Mouse (Mus musculus): ENCODE data around the gene Lypd3. TPM values are rescaled to one million over a fixed set of nuclear protein-coding genes. Genes with fewer than 3 reads are reported as not detected.

The Lypd3 gene
- total RNA-seq, 2 experiments from 2014 or later: 0.20 to 0.63 TPM

DNA sequence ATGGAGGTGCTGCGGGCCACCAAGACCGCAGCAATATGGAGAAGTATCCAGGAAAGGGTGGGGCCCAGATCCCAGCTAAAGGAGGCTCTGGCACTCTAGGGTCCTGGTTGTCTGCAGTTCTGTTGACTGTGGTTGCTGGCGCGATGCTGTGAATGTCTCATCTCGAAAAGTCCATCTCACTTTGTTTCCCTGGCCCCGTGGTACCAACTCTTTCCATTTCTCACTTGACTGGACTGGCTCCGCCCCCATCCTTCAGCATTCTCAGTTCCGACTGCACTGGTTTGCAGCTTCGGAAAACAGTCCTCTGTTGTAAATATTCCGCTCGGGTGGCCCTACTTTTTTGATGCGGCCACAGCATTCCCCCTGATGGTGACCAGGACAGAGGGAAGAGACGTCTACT lies 4.1 kb downstream of the Lypd3 start:
- Histone ChIP-seq H3K4me3 (no peak overlapping the region), H3K27ac (no peak overlapping the region)
- intact Hi-C loops (cut with DNase I): no loop called here
- DNase-seq (ENCODE audit: extremely low spot score in 1 of 2, low spot score in 2 of 2): no peak
- no peak for TF ChIP-seq CTCF (IDR thresholded peaks at IDR 0.05)

DNA sequence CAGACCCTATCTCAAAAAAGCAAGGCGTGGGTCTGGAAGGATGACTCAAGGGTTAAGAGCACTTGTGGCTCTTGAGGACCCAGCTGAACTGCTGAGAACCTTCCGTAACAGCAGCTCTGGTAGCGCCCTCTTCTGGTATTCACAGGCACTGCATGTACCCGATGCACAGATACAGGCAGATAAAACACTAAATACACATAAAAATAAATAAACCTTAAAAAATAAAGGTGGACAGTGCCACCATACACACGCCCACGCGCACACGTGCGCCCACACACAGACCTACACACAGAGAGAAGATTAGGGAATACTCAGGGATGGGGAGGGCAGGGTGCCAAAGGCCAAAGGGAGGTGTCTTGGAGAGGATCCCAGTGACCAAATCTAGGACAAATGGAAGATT lies 6.1 kb downstream of the Lypd3 start:
- H3K27ac ChIP-seq: no peak overlapping the region
- no peak for DNase-seq (ENCODE audit: extremely low spot score in 1 of 2, low spot score in 2 of 2)
- peak; percentile 69 for TF ChIP-seq CTCF (IDR thresholded peaks at IDR 0.05)
- H3K4me3 ChIP-seq: no peak overlapping the region
- intact Hi-C loops (cut with DNase I): loop anchor here (1.0 kb wide), 1 partner anchor 41 kb away; no protein-coding TSS in a partner anchor

DNA sequence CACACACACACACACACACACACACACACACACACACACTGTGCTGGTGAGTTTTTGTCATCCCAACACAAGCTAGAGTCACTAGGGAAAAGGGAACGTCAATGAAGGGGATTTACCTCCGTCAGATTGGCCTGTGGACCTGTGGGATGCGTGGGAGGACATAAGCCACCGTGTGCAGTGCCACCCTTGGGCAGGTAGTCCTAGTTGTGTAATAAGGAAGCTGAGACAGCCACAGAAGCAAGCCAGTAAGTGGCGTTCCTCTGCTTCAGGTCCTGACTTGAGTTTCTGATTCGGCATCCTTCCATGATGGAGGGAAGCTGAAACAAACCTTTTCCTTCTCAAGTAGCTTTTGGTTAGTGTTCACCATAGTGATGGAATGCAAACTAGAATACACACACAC lies 8.1 kb downstream of the Lypd3 start:
- no peak overlapping the region for H3K27ac ChIP-seq
- DNase-seq (ENCODE audit: extremely low spot score in 1 of 2, low spot score in 2 of 2): no peak
- TF ChIP-seq CTCF (IDR thresholded peaks at IDR 0.05): no peak
- no peak overlapping the region for H3K4me3 ChIP-seq
- intact Hi-C loops (cut with DNase I): no loop called here

GRCm38 (mm10) chr7:24644996-24645395 lies 8.6 kb downstream of the Lypd3 start:
- intact Hi-C loops (cut with DNase I): no loop called here
- TF ChIP-seq CTCF (IDR thresholded peaks at IDR 0.05): no peak
- no peak for DNase-seq (ENCODE audit: extremely low spot score in 1 of 2, low spot score in 2 of 2)

DNA sequence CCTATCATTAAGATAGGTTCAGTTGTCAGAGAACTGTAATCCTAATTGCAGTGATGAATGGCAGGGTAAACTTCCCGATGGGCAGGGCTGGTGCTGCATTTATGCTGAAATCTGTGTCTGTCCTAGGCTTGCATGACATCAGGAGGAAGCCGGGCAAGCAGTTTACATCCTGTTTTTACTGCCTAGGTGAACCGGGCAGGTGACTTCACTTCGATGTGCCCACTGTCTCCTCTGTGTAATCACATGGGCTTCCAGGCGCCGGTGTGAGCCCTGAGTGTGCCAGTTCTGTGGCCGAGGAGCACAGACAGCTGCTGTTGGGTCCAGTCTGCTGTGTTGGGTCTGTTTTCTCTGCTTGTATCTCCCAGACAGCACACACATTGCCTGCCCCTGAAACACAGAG lies 10.1 kb downstream of the Lypd3 start:
- DNase-seq (ENCODE audit: extremely low spot score in 1 of 2, low spot score in 2 of 2): no peak
- intact Hi-C loops (cut with DNase I): no loop called here
- H3K4me3 ChIP-seq: no peak overlapping the region
- no peak overlapping the region for H3K27ac ChIP-seq
- no peak for TF ChIP-seq CTCF (IDR thresholded peaks at IDR 0.05)

More at GRCm38 (mm10) chr7:24644996-24645395, 8.6 kb downstream of the Lypd3 start:
- no peak overlapping the region for H3K27ac ChIP-seq
- no peak overlapping the region for H3K4me3 ChIP-seq

GRCm38 (mm10) chr7:24653681-24654080 lies 17.3 kb downstream of the Lypd3 start:
- intact Hi-C loops (cut with DNase I): loop anchor here (2.0 kb wide), 1 partner anchor 53 kb away; no protein-coding TSS in a partner anchor
- no peak overlapping the region for H3K27ac ChIP-seq
- no peak overlapping the region for H3K4me3 ChIP-seq
- TF ChIP-seq CTCF (IDR thresholded peaks at IDR 0.05): peak; percentile 92
- DNase-seq (ENCODE audit: extremely low spot score in 1 of 2, low spot score in 2 of 2): peak in 1 of 2 experiments; percentile 31

DNA sequence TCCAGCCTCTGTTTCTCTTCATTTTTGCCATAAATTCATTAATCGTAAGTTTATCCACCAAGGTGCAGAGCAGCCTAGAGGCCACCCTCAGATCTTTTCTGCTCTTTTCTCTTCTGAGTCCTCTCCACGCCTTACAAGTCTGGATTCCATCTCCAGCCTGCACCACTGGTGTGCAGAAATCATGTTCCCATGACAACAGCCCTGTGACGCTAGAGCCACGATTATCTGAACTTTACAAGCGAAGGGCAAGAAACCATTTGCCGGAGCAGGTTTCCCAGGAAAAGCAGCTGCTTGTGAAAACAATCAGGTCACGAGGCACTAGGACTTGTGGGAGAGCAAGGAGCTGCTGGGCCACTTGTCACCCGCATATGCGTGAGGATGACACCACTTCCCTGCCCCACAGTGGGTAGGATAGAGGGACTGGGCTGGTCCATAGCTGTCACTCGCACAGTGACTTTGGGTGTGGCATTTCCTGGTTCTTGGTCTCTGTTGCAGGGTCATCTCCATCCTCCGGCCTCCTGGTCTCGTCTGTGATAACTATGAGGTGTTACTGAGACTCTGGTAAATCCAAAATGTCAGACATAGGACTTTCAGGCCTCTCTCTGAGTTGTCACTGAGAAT lies 23.5 kb downstream of the Lypd3 start:
- DNase-seq (ENCODE audit: extremely low spot score in 1 of 2, low spot score in 2 of 2): peak in 1 of 2 experiments; percentile 15
- Histone ChIP-seq H3K27ac (no peak overlapping the region), H3K4me3 (no peak overlapping the region)
- no peak for TF ChIP-seq CTCF (IDR thresholded peaks at IDR 0.05)
- intact Hi-C loops (cut with DNase I): loop anchor here (10.0 kb wide), 2 partner anchors 115 to 185 kb away; partner anchors contain the start of genes Pinlyp and Xrcc1

GRCm38 (mm10) chr7:24661118-24661904 lies 25.0 kb downstream of the Lypd3 start:
- TF ChIP-seq CTCF (IDR thresholded peaks at IDR 0.05): no peak
- no peak overlapping the region for H3K4me3 ChIP-seq
- intact Hi-C loops (cut with DNase I): loop anchor here (10.0 kb wide), 2 partner anchors 117 to 187 kb away; partner anchors contain the start of genes Pinlyp and Xrcc1
- DNase-seq (ENCODE audit: extremely low spot score in 1 of 2, low spot score in 2 of 2): no peak
- H3K27ac ChIP-seq: no peak overlapping the region

DNA sequence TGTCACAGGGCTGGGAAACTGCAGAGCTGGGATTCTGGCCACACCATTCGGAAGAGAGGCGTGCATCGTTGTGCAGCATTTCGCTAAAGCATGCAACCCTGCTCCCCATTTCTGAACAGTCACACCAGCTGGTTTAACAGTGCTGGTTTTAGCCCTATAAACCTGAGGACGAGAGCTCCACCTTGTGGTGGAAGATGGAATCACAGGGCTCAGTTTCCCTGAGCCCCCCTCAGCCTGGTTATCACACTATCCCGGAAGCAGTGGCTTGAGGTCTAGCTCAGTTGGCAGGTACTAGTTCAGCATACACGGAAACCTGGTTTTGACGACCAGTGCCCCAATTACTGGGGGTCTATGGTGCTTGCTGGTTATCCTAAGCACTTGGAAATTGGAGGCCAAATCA lies 26.2 kb downstream of the Lypd3 start:
- DNase-seq (ENCODE audit: extremely low spot score in 1 of 2, low spot score in 2 of 2): peak; percentile 43 to 66
- intact Hi-C loops (cut with DNase I): loop anchor here (1.0 to 10.0 kb wide), 3 partner anchors 61 to 188 kb away; partner anchors contain the start of genes Pinlyp and Xrcc1
- TF ChIP-seq CTCF (IDR thresholded peaks at IDR 0.05): peak; percentile 89
- Histone ChIP-seq H3K27ac (no peak overlapping the region), H3K4me3 (no peak overlapping the region)

GRCm38 (mm10) chr7:24664301-24664700 lies 28.0 kb downstream of the Lypd3 start:
- intact Hi-C loops (cut with DNase I): loop anchor here (10.0 kb wide), 2 partner anchors 120 to 190 kb away; partner anchors contain the start of genes Pinlyp and Xrcc1
- no peak overlapping the region for H3K4me3 ChIP-seq
- no peak for TF ChIP-seq CTCF (IDR thresholded peaks at IDR 0.05)
- H3K27ac ChIP-seq: no peak overlapping the region
- no peak for DNase-seq (ENCODE audit: extremely low spot score in 1 of 2, low spot score in 2 of 2)

DNA sequence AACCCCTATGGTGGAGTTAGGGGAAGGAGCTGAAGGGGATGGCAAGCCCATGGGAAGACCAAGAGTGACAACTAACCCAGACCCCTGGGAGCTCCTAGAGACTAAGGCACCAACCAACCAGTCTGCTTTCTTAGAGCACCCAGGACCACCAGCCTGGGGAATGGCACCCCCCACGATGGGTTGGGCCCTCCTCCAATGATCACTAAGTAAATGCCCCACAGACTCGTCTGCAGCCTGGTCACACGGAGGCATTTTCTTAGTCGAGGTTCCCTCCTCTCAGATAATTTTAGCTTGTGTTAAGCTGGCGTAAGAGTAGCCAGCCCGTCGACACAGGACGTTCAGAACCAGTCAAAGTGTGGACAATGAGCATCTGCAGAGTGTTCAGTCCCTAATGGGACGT lies 28.6 kb downstream of the Lypd3 start:
- TF ChIP-seq CTCF (IDR thresholded peaks at IDR 0.05): no peak
- no peak for DNase-seq (ENCODE audit: extremely low spot score in 1 of 2, low spot score in 2 of 2)
- Histone ChIP-seq H3K4me3 (no peak overlapping the region), H3K27ac (no peak overlapping the region)
- intact Hi-C loops (cut with DNase I): loop anchor here (10.0 kb wide), 2 partner anchors 120 to 190 kb away; partner anchors contain the start of genes Pinlyp and Xrcc1

GRCm38 (mm10) chr7:24671944-24672439 lies 35.6 kb downstream of the Lypd3 start:
- no peak for DNase-seq (ENCODE audit: extremely low spot score in 1 of 2, low spot score in 2 of 2)
- Histone ChIP-seq H3K4me3 (no peak overlapping the region), H3K27ac (no peak overlapping the region)
- intact Hi-C loops (cut with DNase I): loop anchor here (2.0 kb wide), 1 partner anchor 49 kb away; no protein-coding TSS in a partner anchor
- no peak for TF ChIP-seq CTCF (IDR thresholded peaks at IDR 0.05)
